22 mouse cellular contexts compared by ENCODE assay signal in the genomic region with DNA sequence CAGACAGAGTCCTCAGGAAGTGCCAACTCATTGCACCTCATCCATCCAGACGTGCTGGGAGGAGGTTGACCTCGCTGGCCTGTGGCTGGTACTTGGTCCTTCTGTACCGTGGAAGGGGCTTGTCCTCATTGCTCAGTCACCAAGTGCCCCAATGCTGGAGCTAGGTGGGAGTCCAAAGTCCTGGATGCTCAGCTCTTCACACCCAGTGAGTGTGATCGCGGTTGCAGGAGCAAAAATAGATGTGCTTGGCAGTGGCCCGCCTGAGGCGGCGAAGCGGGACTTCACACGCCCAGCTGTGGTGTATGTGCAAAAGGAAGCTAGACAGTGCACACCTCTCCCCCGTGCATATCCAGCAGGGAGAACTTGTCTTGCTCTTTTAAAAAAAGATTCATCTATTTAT. TPM values are rescaled to one million over a fixed set of nuclear protein-coding genes. Genes with fewer than 3 reads are reported as not detected.
DNase-seq lines count a peak whose midpoint lies in the region; ATAC-seq and TF ChIP-seq lines count a peak whose summit lies in the region.
"Had no signal": no experiment of that assay in that cellular context is flagged by ENCODE, and none has a peak within 500 bp of the region (broad histone marks: within the 10 kb centered on the region; RNA-seq: fewer than 3 reads in every experiment).

No protein-coding gene starts in this region.

- H3K4me2 ChIP-seq in kidney, embryonic 16.5 days (replicated peaks; ENCODE audit: low read depth, low read length) = no peak overlapping the region
- H3K4me2 ChIP-seq in liver, postnatal 0 days (ENCODE audit: low read depth, low read length) = no peak overlapping the region
- H3K4me2 ChIP-seq in hindbrain, embryonic 11.5 days (replicated peaks; ENCODE audit: low read depth, low read length) = no peak overlapping the region
- H3K4me2 ChIP-seq: embryonic facial prominence, embryonic 12.5 days; forebrain, embryonic 15.5 days; heart, embryonic 12.5 days; hindbrain, embryonic 15.5 days had no signal

- no peaks in the 10 kb centered on the region for H3K4me1 ChIP-seq in kidney, embryonic 16.5 days (ENCODE audit: insufficient read depth, low read length)
- H3K4me1 ChIP-seq in liver, postnatal 0 days (ENCODE audit: insufficient read depth) = no peaks in the 10 kb centered on the region
- H3K4me1 ChIP-seq in hindbrain, embryonic 11.5 days (replicated peaks; ENCODE audit: control insufficient read depth, insufficient read depth, low read length) = no peaks in the 10 kb centered on the region
- H3K4me1 ChIP-seq: embryonic facial prominence, embryonic 12.5 days; heart, embryonic 12.5 days had no signal

- H3K27ac ChIP-seq in kidney, embryonic 16.5 days (ENCODE audit: low read length) = no peak overlapping the region
- H3K27ac ChIP-seq in liver, postnatal 0 days (ENCODE audit: low read depth) = no peak overlapping the region
- H3K27ac ChIP-seq in hindbrain, embryonic 11.5 days (ENCODE audit: low read depth, low read length) = no peak overlapping the region
- H3K27ac ChIP-seq: embryonic facial prominence, embryonic 12.5 days; forebrain, embryonic 15.5 days; hindbrain, embryonic 10.5 days; hindbrain, embryonic 15.5 days had no signal

- WGBS in kidney, embryonic 16.5 days = 83% methylated on average over 11 of the region's 11 CpGs
- 72% methylated on average over 11 of the region's 11 CpGs for WGBS in liver, postnatal 0 days (ENCODE audit: insufficient replicate concordance)
- 89% methylated on average over 11 of the region's 11 CpGs for WGBS in hindbrain, embryonic 11.5 days

- peak; percentile 26 for DNase-seq in kidney, adult 18-20 months
- DNase-seq in brain, adult 2 months (ENCODE audit: low read depth, low spot score) = peak; percentile 72
- DNase-seq in kidney, adult 9 months = peak; percentile 61
- peak; percentile 52 to 62 for DNase-seq in kidney, postnatal 36 days
- no peak for DNase-seq in heart, adult 11 months
- no peak for DNase-seq in liver, postnatal 0 days
- no peak for DNase-seq in hindbrain, embryonic 11.5 days (ENCODE audit: low spot score)
- DNase-seq: adrenal gland, postnatal 10 days; B cell, adult 2 months; cerebellum, adult 11-12 months; cerebellum, adult 9-10 months; cerebellum, postnatal 25 days had no signal

- TF ChIP-seq EP300 in liver, postnatal 0 days (IDR thresholded peaks at IDR 0.05; ENCODE audit: low read depth) = no peak

- ATAC-seq in kidney, embryonic 16.5 days (ENCODE audit: low FRiP score, low TSS enrichment) = no peak
- no peak for ATAC-seq in liver, postnatal 0 days
- ATAC-seq in hindbrain, embryonic 11.5 days (ENCODE audit: low FRiP score) = no peak
- ATAC-seq: CD4-positive, CD25-positive, alpha-beta regulatory T cell, adult 4 months; forebrain, embryonic 15.5 days had no signal

- H3K9ac ChIP-seq in kidney, embryonic 16.5 days (replicated peaks; ENCODE audit: low read length) = no peak overlapping the region
- H3K9ac ChIP-seq in liver, postnatal 0 days (replicated peaks) = no peak overlapping the region
- H3K9ac ChIP-seq in hindbrain, embryonic 11.5 days (ENCODE audit: low read depth, low read length) = no peak overlapping the region
- H3K9ac ChIP-seq: embryonic facial prominence, embryonic 12.5 days; forebrain, embryonic 15.5 days; heart, embryonic 12.5 days; hindbrain, embryonic 15.5 days had no signal

- H3K36me3 ChIP-seq in kidney, embryonic 16.5 days (ENCODE audit: insufficient read depth, low read length) = no peaks in the 10 kb centered on the region
- no peaks in the 10 kb centered on the region for H3K36me3 ChIP-seq in liver, postnatal 0 days (replicated peaks; ENCODE audit: insufficient read depth, low read length)
- no peaks in the 10 kb centered on the region for H3K36me3 ChIP-seq in hindbrain, embryonic 11.5 days (ENCODE audit: control insufficient read depth, insufficient read depth, low read length)
- H3K36me3 ChIP-seq: embryonic facial prominence, embryonic 12.5 days; forebrain, embryonic 15.5 days; G1E; heart, embryonic 12.5 days; hindbrain, embryonic 10.5 days; hindbrain, embryonic 15.5 days had no signal

- TF ChIP-seq CTCF in liver, postnatal 0 days (IDR thresholded peaks at IDR 0.05; ENCODE audit: low read depth) = no peak

- H3K9me3 ChIP-seq in kidney, embryonic 16.5 days (ENCODE audit: low read length) = peaks cover 5% of the 10 kb centered on the region; the same call in 1 of the 2 replicates
- no peaks in the 10 kb centered on the region for H3K9me3 ChIP-seq in liver, postnatal 0 days (ENCODE audit: low read length)
- H3K9me3 ChIP-seq in hindbrain, embryonic 11.5 days (ENCODE audit: control insufficient read depth, low read length) = no peaks in the 10 kb centered on the region
- H3K9me3 ChIP-seq: embryonic facial prominence, embryonic 12.5 days; forebrain, embryonic 15.5 days; G1E; hindbrain, embryonic 15.5 days had no signal

- H3K4me3 ChIP-seq in kidney, embryonic 16.5 days (ENCODE audit: low read length) = no peak overlapping the region
- no peak overlapping the region for H3K4me3 ChIP-seq in liver, postnatal 0 days (ENCODE audit: low read depth, low read length)
- H3K4me3 ChIP-seq in hindbrain, embryonic 11.5 days (ENCODE audit: low read depth, low read length) = no peak overlapping the region
- H3K4me3 ChIP-seq: embryonic facial prominence, embryonic 12.5 days; forebrain, embryonic 15.5 days; heart, embryonic 12.5 days; hindbrain, embryonic 10.5 days; hindbrain, embryonic 15.5 days had no signal

- no peaks in the 10 kb centered on the region; the same call in 1 of the 2 replicates for H3K27me3 ChIP-seq in kidney, embryonic 16.5 days (ENCODE audit: insufficient read depth, low read length)
- no peaks in the 10 kb centered on the region for H3K27me3 ChIP-seq in liver, postnatal 0 days (ENCODE audit: insufficient read depth, low read length)
- no peaks in the 10 kb centered on the region for H3K27me3 ChIP-seq in hindbrain, embryonic 11.5 days (ENCODE audit: control insufficient read depth, insufficient read depth, low read length)
- H3K27me3 ChIP-seq: embryonic facial prominence, embryonic 12.5 days; forebrain, embryonic 15.5 days; heart, embryonic 12.5 days; hindbrain, embryonic 15.5 days had no signal

RNA-seq across cellular contexts. Expression of gene Ocm, which starts 16.7 kb away (rescaled TPM):
- 3.2 and 5.6 TPM in 2 replicates for polyA plus RNA-seq in kidney, embryonic 16.5 days (2015; fragmentation: Nextera tagmentation; extraction: Ambion mirVana)
- polyA plus RNA-seq in liver, postnatal 0 days (2015; fragmentation: Nextera tagmentation; extraction: Ambion mirVana) = not detected in 2 replicates
- 0.46 TPM in 1 of 2 replicates, not detected in the other for polyA plus RNA-seq in hindbrain, embryonic 11.5 days (2014; fragmentation: Nextera tagmentation; extraction: Ambion mirVana)
- polyA plus RNA-seq: CD4-positive, CD25-positive, alpha-beta regulatory T cell, adult 4 months; embryonic facial prominence, embryonic 12.5 days; forebrain, embryonic 11.5 days; forebrain, embryonic 15.5 days; G1E; gonadal fat pad, adult 2 months; heart, embryonic 12.5 days; hindbrain, embryonic 10.5 days; hindbrain, embryonic 15.5 days had no signal

RNA-seq across cellular contexts. Expression of gene Ccz1, which starts 28.5 kb away (rescaled TPM):
- polyA plus RNA-seq in kidney, embryonic 16.5 days (2015; fragmentation: Nextera tagmentation; extraction: Ambion mirVana) = 86.7 and 89.2 TPM in 2 replicates
- polyA plus RNA-seq in liver, postnatal 0 days (2015; fragmentation: Nextera tagmentation; extraction: Ambion mirVana) = 30.5 and 31.5 TPM in 2 replicates
- polyA plus RNA-seq in hindbrain, embryonic 11.5 days (2014; fragmentation: Nextera tagmentation; extraction: Ambion mirVana) = 118 and 121 TPM in 2 replicates

RNA-seq across cellular contexts. Expression of gene Lmtk2, which starts 57.1 kb away (rescaled TPM):
- polyA plus RNA-seq in kidney, embryonic 16.5 days (2015; fragmentation: Nextera tagmentation; extraction: Ambion mirVana) = 5.6 and 6.5 TPM in 2 replicates
- polyA plus RNA-seq in liver, postnatal 0 days (2015; fragmentation: Nextera tagmentation; extraction: Ambion mirVana) = 1.1 and 1.2 TPM in 2 replicates
- polyA plus RNA-seq in hindbrain, embryonic 11.5 days (2014; fragmentation: Nextera tagmentation; extraction: Ambion mirVana) = 5.6 and 5.8 TPM in 2 replicates

Comparison
In these comparisons a context has a peak if more than half of its experiments do, and no peak if none do; other contexts are left out.
1. DNase-seq: peak in kidney, adult 18-20 months (single experiment), brain, adult 2 months (single experiment), kidney, adult 9 months (single experiment) and kidney, postnatal 36 days (2 of 2); none in heart, adult 11 months (single experiment), liver, postnatal 0 days (single experiment) and hindbrain, embryonic 11.5 days (single experiment).